Mouse (Mus musculus) cerebellum, postnatal 25 days (tissue): ENCODE results near the gene A430033K04Rik.
A peak's percentile ranks its signal among the peaks of the same experiment; 100 is the strongest.

Source experiments
- DNase-seq, 2 experiments: peaks; one replicate each; pipeline ENCODE4 v3.0.0; 2021; ENCODE audit warnings: mixed read lengths in 2 of 2

The A430033K04Rik gene

DNA sequence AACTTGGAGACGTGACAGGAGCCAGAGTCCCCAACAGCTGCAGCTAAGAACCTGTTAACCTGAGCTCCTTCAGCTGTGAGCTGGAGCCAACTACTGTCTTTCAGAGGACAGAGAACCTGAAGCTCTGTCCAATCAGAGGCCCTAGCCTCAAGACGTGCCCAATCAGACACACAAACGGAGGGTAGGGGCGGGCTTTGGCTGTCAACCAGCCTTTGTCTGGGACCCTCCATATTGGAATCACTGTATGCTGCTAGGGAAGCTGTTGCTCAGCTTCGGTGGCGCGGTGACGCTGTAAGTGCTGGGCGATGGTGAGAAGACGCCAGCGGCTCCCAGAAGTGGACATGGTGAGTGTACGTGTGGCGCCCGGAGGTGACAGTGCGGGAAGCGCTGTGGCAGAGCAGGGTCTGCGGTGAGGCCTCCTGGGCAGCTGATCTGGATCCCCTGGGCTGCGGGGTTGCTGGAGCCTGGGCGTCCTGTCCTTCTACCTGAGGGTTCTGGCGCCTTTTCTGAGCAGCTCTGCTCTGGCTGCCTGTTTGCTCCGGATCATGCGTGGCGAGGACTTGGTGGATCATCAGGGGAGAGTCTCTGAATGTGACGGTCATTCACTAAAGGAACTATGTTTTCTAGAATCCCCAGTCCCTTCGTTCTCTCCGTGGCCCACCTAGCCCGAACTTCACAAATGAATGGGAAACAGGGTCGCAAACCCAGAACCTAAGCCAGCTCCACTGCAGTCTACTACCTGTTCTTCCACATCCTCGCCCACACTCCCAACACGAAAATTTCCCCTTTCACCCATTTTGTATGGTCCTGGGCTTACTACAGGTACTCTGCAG lies at the start of gene A430033K04Rik:
Gene A430033K04Rik (plus strand): TSS at position 215 of the 833 bp plus-strand sequence.
- peak; percentile 95 for DNase-seq

- no peak for DNase-seq
These were observed 35.3 kb upstream of the A430033K04Rik start for GRCm38 (mm10) chr5:138587396-138587795.

DNA sequence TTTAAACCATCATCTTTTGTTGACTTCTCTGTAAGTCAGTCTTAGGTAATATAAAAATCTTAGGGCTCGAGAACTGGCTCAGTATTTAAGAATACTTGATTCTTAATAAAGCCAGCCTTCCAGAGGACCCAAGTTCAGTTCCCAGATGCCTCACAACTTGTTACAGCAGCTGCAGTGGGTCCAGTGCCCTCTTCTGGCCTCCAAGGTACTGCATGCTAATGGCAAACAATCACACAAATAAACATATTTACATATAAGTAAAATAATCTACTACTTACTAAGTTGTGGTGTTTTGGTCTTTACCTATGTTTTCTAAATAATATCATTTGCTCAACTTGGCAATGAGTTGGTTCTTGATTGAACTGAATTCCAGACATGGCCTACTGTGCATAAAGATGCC lies 4.3 kb upstream of the A430033K04Rik start:
- peak in 1 of 2 experiments; percentile 18 for DNase-seq

GRCm38 (mm10) chr5:138619211-138620128 lies 3.2 kb upstream of the A430033K04Rik start, which contains the start of gene Zfp68:
Gene Zfp68 (minus strand): TSS chr5:138619761.
- peak; percentile 92 to 96 for DNase-seq

- DNase-seq: no peak
These were observed 1.8 kb upstream of the A430033K04Rik start for GRCm38 (mm10) chr5:138620836-138621235.

GRCm38 (mm10) chr5:138623478-138623875 lies 818 bp downstream of the A430033K04Rik start:
- no peak for DNase-seq

GRCm38 (mm10) chr5:138636486-138636885 lies 13.8 kb downstream of the A430033K04Rik start:
- DNase-seq: no peak

- DNase-seq: no peak
These were observed 18.4 kb downstream of the A430033K04Rik start for GRCm38 (mm10) chr5:138641081-138641480.

GRCm38 (mm10) chr5:138641761-138642160 lies 19.1 kb downstream of the A430033K04Rik start:
- no peak for DNase-seq

GRCm38 (mm10) chr5:138652911-138653310 lies 30.3 kb downstream of the A430033K04Rik start:
- DNase-seq: no peak

DNA sequence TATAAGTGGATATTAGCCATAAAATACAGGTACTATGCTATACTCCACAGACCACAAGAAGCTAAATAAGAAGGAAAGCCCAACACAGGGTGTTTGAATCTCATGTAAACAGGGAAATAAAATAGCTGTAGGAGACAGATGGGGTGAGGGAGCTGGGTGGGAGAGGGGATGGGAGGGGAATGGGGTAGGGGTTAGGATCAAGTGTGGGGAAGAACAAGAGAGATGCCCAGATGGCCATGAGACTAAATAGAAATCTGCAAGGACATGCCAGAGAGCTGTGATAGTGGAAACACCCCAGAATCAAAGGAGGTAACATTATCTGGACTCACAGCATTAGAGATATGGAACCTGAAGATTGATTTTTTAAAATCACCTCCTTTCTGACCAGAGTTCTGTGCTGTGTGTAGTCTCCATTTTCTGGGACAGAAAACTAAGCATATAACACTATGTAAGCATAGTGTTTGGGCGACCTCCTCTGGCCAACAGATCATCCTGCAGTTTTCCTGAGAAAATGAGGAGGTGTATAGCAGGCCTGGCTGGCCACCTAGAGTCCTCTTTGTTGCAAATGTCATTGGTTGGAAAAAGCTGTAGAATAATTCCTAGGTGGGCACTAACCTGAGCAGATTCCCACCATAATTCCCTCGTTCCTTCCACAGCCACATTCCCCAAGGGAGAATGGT lies 34.0 kb downstream of the A430033K04Rik start:
- DNase-seq: peak; percentile 49 to 74

DNA sequence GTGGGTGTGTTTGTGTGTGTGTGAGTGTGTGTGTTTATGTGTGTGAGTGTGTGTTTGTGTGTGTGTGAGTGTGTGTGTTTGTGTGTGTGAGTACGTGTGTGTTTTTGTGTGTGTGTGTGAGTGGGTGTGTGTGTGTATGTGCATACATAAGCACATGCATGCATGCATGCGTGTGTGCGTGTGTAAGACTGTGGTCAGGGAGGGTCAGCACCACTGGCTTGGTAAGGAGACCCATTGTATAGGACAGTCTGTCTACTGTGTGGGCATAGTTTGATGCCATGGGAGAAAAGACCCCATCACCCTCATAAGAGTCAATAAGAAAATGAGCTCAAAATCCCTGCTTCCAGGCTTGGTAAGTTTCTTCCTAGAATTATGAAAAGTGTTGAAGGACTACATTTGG lies 34.7 kb downstream of the A430033K04Rik start:
- DNase-seq: no peak

GRCm38 (mm10) chr5:138657854-138658253 lies 35.2 kb downstream of the A430033K04Rik start:
- peak; percentile 42 to 44 for DNase-seq

GRCm38 (mm10) chr5:138658922-138659321 lies 36.3 kb downstream of the A430033K04Rik start:
- DNase-seq: peak; percentile 45 to 62

DNA sequence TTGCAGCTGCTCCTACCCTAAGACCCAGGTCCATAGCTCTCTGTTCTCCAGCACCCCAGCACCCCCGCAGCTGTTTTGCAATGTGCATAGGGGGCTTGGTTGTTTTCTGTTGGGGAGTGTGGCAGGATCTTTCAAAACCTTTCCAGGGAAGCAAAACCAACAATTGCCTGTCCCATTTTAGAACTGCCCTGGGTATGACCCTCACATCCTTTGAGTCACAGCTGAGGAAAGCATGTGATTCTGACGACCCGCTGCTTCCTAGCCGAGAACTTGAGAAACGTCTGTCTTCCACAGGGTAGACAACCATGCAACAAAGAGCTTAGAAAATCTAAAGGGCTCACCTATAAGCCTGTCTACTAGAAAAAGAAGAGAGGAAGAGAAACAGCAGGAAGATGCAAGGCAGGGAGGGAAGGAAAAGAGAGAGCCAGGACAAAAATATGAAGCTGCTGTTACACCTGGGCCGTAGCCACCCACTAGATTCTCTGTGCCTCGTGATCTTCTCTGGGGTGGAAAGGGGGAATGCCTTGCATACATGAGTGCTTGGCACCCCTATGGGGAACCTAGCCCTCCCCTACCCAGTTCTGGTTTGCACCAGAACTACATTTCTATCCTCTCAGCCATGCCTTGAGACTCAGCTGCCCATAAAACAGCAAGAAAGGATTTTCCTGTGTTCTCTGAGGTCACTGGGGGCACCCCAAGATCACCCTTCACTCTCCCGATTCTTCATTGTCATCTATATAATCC lies 60.5 kb downstream of the A430033K04Rik start:
- DNase-seq: no peak

DNA sequence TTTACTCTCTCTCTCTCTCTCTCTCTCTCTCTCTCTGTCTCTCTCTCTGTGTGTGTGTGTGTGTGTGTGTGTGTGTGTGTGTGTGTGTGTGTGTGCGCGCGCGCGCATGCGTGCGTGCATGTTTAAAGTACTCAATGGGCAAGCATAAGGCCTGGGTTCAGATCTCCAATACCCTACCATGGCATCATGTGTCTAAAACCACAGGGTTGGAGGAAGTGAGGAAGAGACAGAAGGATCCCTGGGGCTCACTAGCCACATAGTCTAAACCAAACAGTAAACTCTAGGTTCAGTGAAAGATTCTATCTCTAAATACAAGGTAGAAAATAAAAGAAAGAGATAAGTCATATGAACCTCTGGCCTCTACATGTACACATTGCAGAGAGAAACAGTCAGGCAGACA lies 61.2 kb downstream of the A430033K04Rik start:
- DNase-seq: no peak

DNA sequence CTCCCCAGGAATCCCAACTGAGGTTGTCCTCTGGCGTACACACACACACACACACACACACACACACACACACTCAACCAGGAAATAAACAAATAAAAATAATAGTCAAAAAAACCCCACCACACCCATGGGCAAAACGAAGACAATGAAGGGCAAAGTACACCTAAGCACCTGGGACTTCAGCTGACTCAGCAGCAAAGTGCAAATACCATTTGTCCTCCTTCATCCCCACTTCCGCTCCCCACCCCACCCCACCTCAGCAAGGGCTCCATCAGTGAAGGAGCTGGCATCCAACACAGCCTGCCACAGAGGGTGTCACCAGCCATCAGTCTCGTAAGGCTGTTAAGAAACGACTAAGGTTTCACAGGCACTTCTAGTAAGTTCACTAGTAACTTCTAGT lies 64.8 kb downstream of the A430033K04Rik start:
- DNase-seq: no peak

GRCm38 (mm10) chr5:138689254-138689653 lies 66.6 kb downstream of the A430033K04Rik start:
- DNase-seq: no peak

DNA sequence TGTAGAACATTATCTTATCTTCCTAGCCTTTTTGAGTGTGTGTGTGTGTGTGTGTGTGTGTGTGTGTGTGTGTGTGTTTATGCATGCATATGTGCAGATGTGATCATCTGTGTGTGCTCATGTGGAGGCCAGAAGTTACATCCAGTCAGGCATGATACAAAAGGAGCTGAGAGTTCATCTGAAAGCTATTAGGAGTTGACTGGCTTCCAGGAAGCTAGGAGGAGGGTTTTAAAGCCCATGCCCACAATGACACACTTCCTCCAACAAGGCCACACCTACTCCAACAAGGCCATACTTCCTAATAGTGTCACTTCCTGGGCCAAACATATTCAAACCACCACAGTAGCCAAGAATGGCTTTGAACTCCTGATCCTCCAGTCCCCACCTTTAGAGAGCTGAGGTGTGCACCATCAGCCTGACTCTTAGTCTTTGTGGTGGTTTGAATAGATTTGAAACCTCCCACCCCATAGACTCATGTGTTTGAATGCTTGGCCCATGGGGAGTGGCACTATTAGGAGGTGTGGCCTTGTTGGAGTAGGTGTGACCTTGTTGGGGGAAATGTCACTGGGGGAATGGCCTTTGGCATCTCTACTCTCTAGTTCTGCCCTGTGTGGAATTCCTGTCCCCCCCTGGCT lies 70.4 kb downstream of the A430033K04Rik start:
- DNase-seq: no peak

- DNase-seq: no peak
These were observed 71.4 kb downstream of the A430033K04Rik start for GRCm38 (mm10) chr5:138694036-138694435.

DNA sequence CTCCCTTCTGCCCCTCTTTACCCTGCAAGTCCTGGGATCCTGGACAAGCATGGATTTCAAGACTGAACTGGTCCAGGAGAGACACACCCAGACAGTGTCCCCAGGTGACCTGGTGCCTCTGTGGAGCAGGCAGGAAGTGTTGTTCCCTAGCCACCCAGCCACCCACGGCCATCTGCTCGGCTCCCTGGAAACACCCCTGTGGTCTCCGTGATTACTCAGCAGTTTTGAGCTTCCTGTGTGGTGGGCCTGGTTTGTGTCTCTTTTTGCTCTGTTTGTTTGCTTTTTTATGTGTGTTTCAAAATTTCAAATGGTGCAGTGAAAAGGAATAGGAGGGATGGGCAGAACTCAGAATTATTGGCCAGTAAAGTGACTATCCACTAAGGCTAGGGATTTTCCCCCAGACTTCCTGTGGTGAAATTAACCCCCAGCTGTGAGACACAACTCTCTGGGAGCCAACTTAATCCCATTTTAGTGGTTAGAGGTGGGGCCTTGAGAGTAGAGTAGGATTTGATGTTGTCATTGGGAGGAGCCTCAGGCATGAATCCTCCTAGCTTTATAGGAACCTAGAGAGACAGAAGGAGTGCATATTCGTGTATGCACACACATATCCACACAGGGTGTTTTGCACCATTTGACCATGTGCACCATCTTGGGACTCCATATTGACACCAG lies 72.0 kb downstream of the A430033K04Rik start:
- no peak for DNase-seq
